Mouse (Mus musculus) lung, embryonic 14.5 days (tissue): ENCODE data around the gene Atox1. TPM values are rescaled to one million over a fixed set of nuclear protein-coding genes. Genes with fewer than 3 reads are reported as not detected.
"Not testable (repeated sequence)": the region's sequence is repeated elsewhere in the genome, so short reads cannot be mapped to it uniquely, and the experiment has no call there.

Experiments used
- ATAC-seq: fragments of 200-750 bp; cut with Nextera tagmentation; 2 replicates; pipeline ENCODE4 v1.8.0; 2017; ENCODE audit warnings: mild to moderate bottlenecking, moderate TSS enrichment, moderate library complexity; ENCODE audit not compliant: insufficient read depth
- DNase-seq: peaks from one replicate; pipeline ENCODE4 v3.0.0-alpha.2; 2015
- H3K27ac ChIP-seq: fragments of 300-500 bp; sonication (generic); 2 replicates; pipeline ENCODE4 v1.5.1; 2014; ENCODE audit warnings: low read depth, mild to moderate bottlenecking, moderate library complexity
- H3K27me3 ChIP-seq: fragments of 300-500 bp; sonication (generic); 2 replicates; pipeline ENCODE4 v1.6.1; 2014; ENCODE audit warnings: low read length, control low read depth; ENCODE audit not compliant: insufficient read depth
- H3K36me3 ChIP-seq: fragments of 300-500 bp; sonication (generic); 2 replicates; pipeline ENCODE4 v1.6.1; 2014; ENCODE audit warnings: control low read depth; ENCODE audit not compliant: insufficient read depth
- H3K4me1 ChIP-seq: fragments of 300-500 bp; sonication (generic); 2 replicates; pipeline ENCODE4 v1.6.1; 2014; ENCODE audit warnings: antibody characterized with exemption, control low read depth; ENCODE audit not compliant: insufficient read depth
- H3K4me2 ChIP-seq: fragments of 300-500 bp; sonication (generic); 2 replicates; pipeline ENCODE4 v1.6.1; 2014; ENCODE audit warnings: mild to moderate bottlenecking
- H3K4me3 ChIP-seq: fragments of 300-500 bp; sonication (generic); 2 replicates; pipeline ENCODE4 v1.5.1; 2014; ENCODE audit warnings: low read depth, low read length
- H3K9ac ChIP-seq: fragments of 300-500 bp; sonication (generic); 2 replicates; pipeline ENCODE4 v1.6.1; 2014
- H3K9me3 ChIP-seq: fragments of 300-500 bp; sonication (generic); 2 replicates; pipeline ENCODE4 v1.6.1; 2016; ENCODE audit warnings: low read depth, low read length, control low read depth
- CTCF ChIP-seq: IDR thresholded peaks from 2 replicates; pipeline ENCODE4 v1.5.1; 2016; ENCODE audit warnings: antibody characterized with exemption, low read depth
- WGBS: fragments of 180-500 bp; shearing (Covaris S2); extraction: QIAGEN DNeasy Blood & Tissue Kit; methylation state at CpG from one replicate; pipeline ENCODE4 v1.1.7; 2014; 5-methylcytosine and 5-hydroxymethylcytosine counted together
- polyA plus RNA-seq: library from polyadenylated mRNA; unstranded; fragments of >200 nt; fragmentation: Nextera tagmentation; extraction: Ambion mirVana; gene quantifications from 2 replicates; pipeline ENCODE4 v1.2.1, GENCODE M21; 2014

Gene Atox1
- polyA plus RNA-seq, 1 experiment from 2014 or later: 506 TPM

- H3K27ac ChIP-seq: peak within 1 kb of the TSS; percentile 77
- no peaks in the 10 kb centered on the region for H3K36me3 ChIP-seq
- TF ChIP-seq CTCF: no peak
- H3K27me3 ChIP-seq: no peaks in the 10 kb centered on the region
- ATAC-seq (no peak), DNase-seq (no peak)
- WGBS: 97% methylated on average over 1 of the region's 1 CpGs
- peaks cover 28% of the 10 kb centered on the region for H3K4me1 ChIP-seq
- no peak within 1 kb of the TSS for H3K4me2 ChIP-seq
- H3K9ac ChIP-seq: no peak within 1 kb of the TSS
- no peaks in the 10 kb centered on the region for H3K9me3 ChIP-seq
- H3K4me3 ChIP-seq: no peak within 1 kb of the TSS
Observed at GRCm38 (mm10) chr11:55422978-55423377, 38.1 kb downstream of the Atox1 start, which contains the start of gene Sparc. Gene Sparc, minus strand, starts transcription at chr11:55423183.

- peak; percentile 90 for DNase-seq
- TF ChIP-seq CTCF: peak; percentile 17; the same call in 1 of the 2 replicates
- H3K9ac ChIP-seq: peak overlapping the region; percentile 92
- H3K4me2 ChIP-seq: peak overlapping the region; percentile 90
- H3K27ac ChIP-seq: peak overlapping the region; percentile 89
- WGBS: 2% methylated on average over 9 of the region's 9 CpGs
- ATAC-seq: peak; percentile 93
- peaks cover 34% of the 10 kb centered on the region for H3K4me1 ChIP-seq
- H3K9me3 ChIP-seq: no peaks in the 10 kb centered on the region
- H3K27me3 ChIP-seq: no peaks in the 10 kb centered on the region
- H3K36me3 ChIP-seq: 0 out of 2 replicates have a peak, but pooled peaks cover 5% of the 10 kb centered on the region
- peak overlapping the region; percentile 75 for H3K4me3 ChIP-seq
Observed at GRCm38 (mm10) chr11:55419678-55420307, 41.2 kb downstream of the Atox1 start.

GRCm38 (mm10) chr11:55419296-55419677 is 41.8 kb downstream of the Atox1 start:
- Histone ChIP-seq H3K9ac (peak overlapping the region; percentile 92), H3K27ac (peak overlapping the region; percentile 89), H3K4me2 (peak overlapping the region; percentile 90), H3K4me3 (peak overlapping the region; percentile 75), H3K36me3 (peaks cover 7% of the 10 kb centered on the region; the same call in 1 of the 2 replicates), H3K9me3 (no peaks in the 10 kb centered on the region), H3K27me3 (no peaks in the 10 kb centered on the region), H3K4me1 (peaks cover 32% of the 10 kb centered on the region)
- peak; percentile 49 for DNase-seq
- no peak for ATAC-seq
- no peak for TF ChIP-seq CTCF
- 0% methylated on average over 4 of the region's 4 CpGs for WGBS

- 4% methylated on average over 3 of the region's 3 CpGs for WGBS
Observed at GRCm38 (mm10) chr11:55418704-55419061, 42.4 kb downstream of the Atox1 start.

GRCm38 (mm10) chr11:55417898-55418703 is 42.9 kb downstream of the Atox1 start:
- Histone ChIP-seq H3K27ac (peak overlapping the region; percentile 89), H3K9me3 (no peaks in the 10 kb centered on the region), H3K4me2 (peak overlapping the region; percentile 90), H3K4me3 (peak overlapping the region; percentile 75), H3K36me3 (peaks cover 16% of the 10 kb centered on the region), H3K27me3 (no peaks in the 10 kb centered on the region), H3K9ac (peak overlapping the region; percentile 92), H3K4me1 (peaks cover 24% of the 10 kb centered on the region)
- under 1% methylated on average over 24 of the region's 24 CpGs for WGBS
- TF ChIP-seq CTCF: no peak
- ATAC-seq: peak; percentile 68
- DNase-seq: peak; percentile 93

More at GRCm38 (mm10) chr11:55418704-55419061, 42.4 kb downstream of the Atox1 start:
- H3K9ac ChIP-seq: peak overlapping the region; percentile 92
- peak overlapping the region; percentile 89 for H3K27ac ChIP-seq
- H3K4me1 ChIP-seq: peaks cover 28% of the 10 kb centered on the region
- no peaks in the 10 kb centered on the region for H3K27me3 ChIP-seq
- ATAC-seq: no peak
- no peak for DNase-seq
- H3K4me2 ChIP-seq: peak overlapping the region; percentile 90
- H3K36me3 ChIP-seq: peaks cover 10% of the 10 kb centered on the region; the same call in 1 of the 2 replicates
- TF ChIP-seq CTCF: no peak
- no peaks in the 10 kb centered on the region for H3K9me3 ChIP-seq
- H3K4me3 ChIP-seq: peak overlapping the region; percentile 75

- H3K4me3 ChIP-seq: peak overlapping the region; percentile 75
- no peaks in the 10 kb centered on the region for H3K9me3 ChIP-seq
- no peak for ATAC-seq
- H3K27ac ChIP-seq: peak overlapping the region; percentile 18; the same call in 1 of the 2 replicates
- DNase-seq: peak; percentile 52
- peaks cover 28% of the 10 kb centered on the region for H3K36me3 ChIP-seq
- peaks cover 21% of the 10 kb centered on the region for H3K4me1 ChIP-seq
- TF ChIP-seq CTCF: no peak
- no peak overlapping the region for H3K9ac ChIP-seq
- WGBS: 37% methylated on average over 6 of the region's 6 CpGs
- H3K4me2 ChIP-seq: peak overlapping the region; percentile 90
- H3K27me3 ChIP-seq: no peaks in the 10 kb centered on the region
Observed at GRCm38 (mm10) chr11:55416609-55417265, 44.3 kb downstream of the Atox1 start.

GRCm38 (mm10) chr11:55415731-55416130 is 45.3 kb downstream of the Atox1 start:
- peaks cover 21% of the 10 kb centered on the region for H3K4me1 ChIP-seq
- H3K27me3 ChIP-seq, H3K4me3 ChIP-seq, DNase-seq, ATAC-seq, H3K9ac ChIP-seq, H3K27ac ChIP-seq, H3K9me3 ChIP-seq: not testable (repeated sequence)
- H3K36me3 ChIP-seq: peaks cover 34% of the 10 kb centered on the region
- H3K4me2 ChIP-seq: peak overlapping the region; percentile 90; the same call in 1 of the 2 replicates
- WGBS: 86% methylated on average over 6 of the region's 6 CpGs
